Mouse (Mus musculus) MEL (cell line): ENCODE data around the gene Pou3f1.
A peak's percentile ranks its signal among the peaks of the same experiment; 100 is the strongest.

Experiments used
- CTCF ChIP-seq, 3 experiments: IDR thresholded peaks in 2 of 3; conservative IDR thresholded peaks in 1 of 3; 2 replicates each; pipeline ENCODE4 v1.5.1; 2011 to 2012; ENCODE audit warnings: low read length in 3 of 3, low read depth in 2 of 3, mild to moderate bottlenecking in 2 of 3, improper control_type of control experiment in 1 of 3, inconsistent platforms in 1 of 3, mixed read lengths in 1 of 3, moderate library complexity in 1 of 3; ENCODE audit not compliant: control insufficient read depth in 1 of 3, insufficient read depth in 1 of 3, poor library complexity in 1 of 3, severe bottlenecking in 1 of 3
- E2F4 ChIP-seq: IDR thresholded peaks from 2 replicates; pipeline ENCODE4 v1.6.1; 2011; ENCODE audit warnings: low read depth, low read length, improper control_type of control experiment, borderline replicate concordance
- ELF1 ChIP-seq: IDR thresholded peaks from 2 replicates; pipeline ENCODE4 v1.6.1; 2014; ENCODE audit warnings: low read depth, mild to moderate bottlenecking, inconsistent platforms, low read length, improper control_type of control experiment, moderate library complexity
- EP300 ChIP-seq, 2 experiments: IDR thresholded peaks; 2 replicates each; pipeline ENCODE4 v1.6.1; 2011; ENCODE audit warnings: improper control_type of control experiment in 2 of 2, low read length in 2 of 2, low read depth in 1 of 2, mild to moderate bottlenecking in 1 of 2
- POLR2A ChIP-seq, 2 experiments: IDR thresholded peaks; 2 replicates each; pipeline ENCODE4 v1.6.1; 2011 to 2012; ENCODE audit warnings: low read length in 2 of 2, mild to moderate bottlenecking in 2 of 2, control low read depth in 1 of 2, improper control_type of control experiment in 1 of 2, low read depth in 1 of 2, moderate library complexity in 1 of 2; ENCODE audit not compliant: control insufficient read depth in 1 of 2, insufficient read depth in 1 of 2, poor library complexity in 1 of 2
- SIN3A ChIP-seq: IDR thresholded peaks from 2 replicates; pipeline ENCODE4 v1.6.1; 2012; ENCODE audit warnings: low read length, improper control_type of control experiment, inconsistent platforms
- ZC3H11A ChIP-seq: IDR thresholded peaks from 2 replicates; pipeline ENCODE4 v1.6.1; 2012; ENCODE audit warnings: low read depth, mild to moderate bottlenecking, inconsistent platforms, low read length, improper control_type of control experiment
- ZMIZ1 ChIP-seq: IDR thresholded peaks from 2 replicates; pipeline ENCODE4 v1.6.1; 2012; ENCODE audit warnings: low read depth, mild to moderate bottlenecking, inconsistent platforms, low read length, improper control_type of control experiment, moderate library complexity

DNA sequence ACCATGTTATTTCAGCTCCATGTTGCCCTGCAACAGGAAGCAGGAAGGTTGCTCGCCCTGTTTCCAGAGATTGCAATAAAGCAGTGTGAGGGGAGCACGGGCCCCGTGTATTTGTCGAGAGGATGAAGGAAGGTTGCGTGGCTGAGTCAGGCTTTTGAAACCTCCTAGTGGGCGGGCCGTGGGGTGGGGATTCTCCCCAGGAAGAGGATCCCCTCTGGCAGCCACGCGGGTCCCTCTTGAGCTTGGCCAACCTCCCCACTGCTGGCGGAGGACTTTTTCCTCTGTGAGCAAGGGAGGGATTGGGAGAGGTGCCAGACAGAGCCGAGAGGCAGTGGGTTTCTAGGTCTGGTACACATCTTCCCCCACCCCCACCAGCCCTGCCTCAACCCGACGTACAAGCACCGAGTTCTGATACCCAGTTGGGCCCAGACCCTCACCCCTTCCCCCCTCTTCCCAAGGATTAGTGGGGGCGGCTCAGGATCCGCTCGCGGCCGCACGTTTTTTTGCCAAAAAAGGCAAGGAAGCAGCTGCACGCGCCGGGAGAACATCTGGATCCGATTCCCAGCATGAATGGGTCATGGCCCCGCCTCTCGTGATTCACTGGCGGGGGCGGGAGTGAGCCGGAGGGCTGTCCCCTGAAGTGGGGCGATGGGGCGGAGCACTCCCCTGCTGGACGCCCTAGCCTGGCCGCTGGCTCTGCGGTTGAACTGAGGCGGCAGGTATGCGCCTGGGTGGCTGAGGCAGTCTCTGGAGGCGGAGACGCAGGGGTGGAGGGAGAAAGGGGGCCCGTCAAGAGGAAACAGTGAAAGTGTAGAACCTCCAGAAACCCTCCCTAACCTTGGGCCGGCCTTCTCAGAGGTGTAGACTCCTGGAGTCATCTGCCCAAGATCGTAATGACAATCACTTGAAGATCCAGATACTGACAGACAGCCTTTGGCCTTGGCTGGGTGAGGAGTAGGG is 52.2 kb downstream of the Pou3f1 start:
- TF ChIP-seq ZC3H11A (no peak), EP300 (IDR thresholded peaks at IDR 0.05; ENCODE audit: low read depth in 1 of 2, low read length in 2 of 2) (no peak), E2F4 (no peak), SIN3A (peak; percentile 54), ZMIZ1 (0 out of 2 replicates have a peak, but pooled peaks have one; percentile 27), ELF1 (0 out of 2 replicates have a peak, but pooled peaks have one; percentile 9), POLR2A (IDR thresholded peaks at IDR 0.05; ENCODE audit: control insufficient read depth in 1 of 2, insufficient read depth in 1 of 2, low read depth in 1 of 2, low read length in 2 of 2, poor library complexity in 1 of 2) (peak in 1 of 2 experiments; percentile 77; a peak in 1 of 4 replicates), CTCF (IDR thresholded peaks at IDR 0.05 in 2 of 3, conservative IDR thresholded peaks at IDR 0.05 in 1 of 3; ENCODE audit: control insufficient read depth in 1 of 3, insufficient read depth in 1 of 3, low read depth in 2 of 3, low read length in 3 of 3, poor library complexity in 1 of 3, severe bottlenecking in 1 of 3) (no peak)
